Mouse (Mus musculus) left cerebral cortex, adult 11 months (tissue): ENCODE results near the gene Vmn1r63.
"Not testable (repeated sequence)": the region's sequence is repeated elsewhere in the genome, so short reads cannot be mapped to it uniquely, and the experiment has no call there.

Source experiments
- DNase-seq: peaks from one replicate; pipeline ENCODE4 v3.0.0; 2022; ENCODE audit warnings: low spot score

The Vmn1r63 gene

DNA sequence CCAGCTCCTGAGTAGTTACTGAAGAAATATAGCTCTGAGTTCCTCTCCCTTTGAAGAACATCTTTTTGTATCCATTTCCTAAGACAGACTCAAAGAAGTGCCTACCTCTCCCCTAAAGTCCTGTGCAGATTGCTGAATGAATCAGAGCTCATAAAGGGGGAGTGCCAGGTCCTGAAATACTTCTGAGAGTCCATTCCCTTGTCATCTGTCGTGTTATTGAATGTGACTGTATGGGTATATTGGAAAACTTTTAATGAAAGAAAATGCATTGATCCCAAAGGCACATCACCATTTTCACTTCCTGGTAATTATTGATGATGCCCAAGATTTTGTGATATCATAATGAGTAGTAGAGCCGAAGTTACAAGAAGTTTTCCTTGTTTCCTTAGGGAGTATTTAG is at the start of gene Vmn1r63:
Gene Vmn1r63, minus strand, starts transcription at position 101 of the 400 bp plus-strand sequence.
- not testable (repeated sequence) for DNase-seq
